Mouse (Mus musculus) forebrain, embryonic 12.5 days (tissue): ENCODE measurements around the gene Ubash3b. TPM values are rescaled to one million over a fixed set of nuclear protein-coding genes. Genes with fewer than 3 reads are reported as not detected.

Experiments used
- ATAC-seq: fragments of 200-750 bp; cut with Nextera tagmentation; 2 replicates; pipeline ENCODE4 v1.8.0; 2017; ENCODE audit warnings: moderate TSS enrichment; ENCODE audit not compliant: low FRiP score
- H3K27ac ChIP-seq: fragments of 300-500 bp; sonication (generic); 2 replicates; pipeline ENCODE4 v1.5.1; 2016; ENCODE audit warnings: mild to moderate bottlenecking
- H3K27me3 ChIP-seq: fragments of 300-500 bp; sonication (generic); 2 replicates; pipeline ENCODE4 v1.6.1; 2016; ENCODE audit warnings: mild to moderate bottlenecking
- H3K36me3 ChIP-seq: fragments of 300-500 bp; sonication (generic); replicated peaks from 2 replicates; pipeline ENCODE4 v1.6.1; 2016; ENCODE audit warnings: mild to moderate bottlenecking
- H3K4me1 ChIP-seq: fragments of 300-500 bp; sonication (generic); 2 replicates; pipeline ENCODE4 v1.6.1; 2016
- H3K4me2 ChIP-seq: fragments of 300-500 bp; sonication (generic); 2 replicates; pipeline ENCODE4 v1.6.1; 2016; ENCODE audit warnings: mild to moderate bottlenecking, moderate library complexity
- H3K4me3 ChIP-seq: fragments of 300-500 bp; sonication (generic); replicated peaks from 2 replicates; pipeline ENCODE4 v1.5.1; 2016; ENCODE audit warnings: mild to moderate bottlenecking
- H3K9ac ChIP-seq: fragments of 300-500 bp; sonication (generic); 2 replicates; pipeline ENCODE4 v1.6.1; 2016; ENCODE audit warnings: mild to moderate bottlenecking
- H3K9me3 ChIP-seq: fragments of 300-500 bp; sonication (generic); 2 replicates; pipeline ENCODE4 v1.6.1; 2016
- WGBS: fragments of 180-500 bp; shearing (Covaris S2); methylation state at CpG from one replicate; pipeline ENCODE4 v1.1.7; 2016; 5-methylcytosine and 5-hydroxymethylcytosine counted together
- polyA plus RNA-seq: library from polyadenylated mRNA; unstranded; fragments of >200 nt; fragmentation: Nextera tagmentation; extraction: Ambion mirVana; gene quantifications from 2 replicates; pipeline ENCODE4 v1.2.1, GENCODE M21; 2016

Ubash3b gene
- polyA plus RNA-seq, 1 experiment from 2014 or later, result 9.9 TPM

DNA sequence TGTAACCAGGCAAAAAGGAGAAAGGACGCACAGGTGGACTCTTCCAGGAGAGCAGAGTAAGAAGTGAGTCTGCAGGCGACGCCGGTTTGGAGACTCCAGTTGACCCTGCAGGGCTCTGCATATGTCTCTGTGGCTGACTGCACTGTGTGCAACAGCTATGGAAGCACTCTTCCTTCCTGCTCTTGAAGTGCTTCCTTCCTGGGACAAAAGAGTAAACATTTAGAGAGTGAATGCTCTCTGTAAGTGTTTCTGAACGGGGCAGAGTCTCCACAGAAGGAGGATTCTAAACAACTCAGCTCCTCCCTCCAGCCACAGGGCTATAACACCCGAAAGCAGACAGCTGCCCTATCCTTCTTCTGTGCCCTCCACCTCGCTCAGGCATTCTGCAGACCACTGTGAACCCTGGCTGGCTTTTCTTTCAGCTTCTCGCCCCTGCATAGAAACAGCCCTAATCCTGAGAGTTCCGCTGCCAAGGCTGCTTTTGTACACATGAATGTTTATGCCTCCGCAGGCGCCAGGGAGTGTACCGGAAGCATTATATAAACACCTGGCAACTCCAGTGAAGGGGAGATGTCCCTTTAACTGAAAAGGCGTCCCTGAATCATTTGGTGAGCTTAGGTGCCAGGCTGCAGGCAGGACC, 14.2 kb downstream of the Ubash3b start:
- Histone ChIP-seq H3K27me3 (no peaks in the 10 kb centered on the region), H3K4me2 (peak overlapping the region; percentile 9; the same call in 1 of the 2 replicates), H3K4me1 (peaks cover 23% of the 10 kb centered on the region), H3K36me3 (no peaks in the 10 kb centered on the region), H3K9ac (0 out of 2 replicates have a peak overlapping the region, but pooled peaks have one; percentile 17), H3K4me3 (no peak overlapping the region), H3K9me3 (no peaks in the 10 kb centered on the region), H3K27ac (peak overlapping the region; percentile 31; the same call in 1 of the 2 replicates)
- WGBS, result 32% methylated on average over 13 of the region's 13 CpGs
- ATAC-seq, result no peak

DNA sequence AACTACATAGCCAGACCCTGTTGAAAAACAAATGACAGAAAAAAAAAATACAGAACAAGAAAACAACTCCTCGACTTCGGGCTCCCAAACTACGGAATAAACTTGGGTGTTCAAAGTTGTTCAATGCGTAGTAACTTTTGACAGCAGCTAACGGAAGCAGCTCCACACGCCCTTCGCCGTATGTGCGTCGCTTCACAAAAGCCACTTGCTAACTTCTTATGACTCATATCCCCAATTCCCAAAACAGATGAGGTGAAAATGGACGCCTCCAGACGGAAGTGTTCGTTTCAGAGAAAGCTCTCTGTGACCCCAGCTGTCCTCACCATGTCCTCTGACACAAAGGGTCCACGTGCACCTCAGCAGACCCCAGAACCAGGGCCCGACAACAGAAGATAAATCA, 17.7 kb downstream of the Ubash3b start:
- H3K4me3 ChIP-seq, result no peak overlapping the region
- H3K9me3 ChIP-seq, result no peaks in the 10 kb centered on the region
- peaks cover 15% of the 10 kb centered on the region for H3K4me1 ChIP-seq
- no peak overlapping the region for H3K9ac ChIP-seq
- WGBS, result 91% methylated on average over 15 of the region's 15 CpGs
- H3K27ac ChIP-seq, result no peak overlapping the region
- H3K4me2 ChIP-seq, result no peak overlapping the region
- H3K36me3 ChIP-seq, result no peaks in the 10 kb centered on the region
- no peaks in the 10 kb centered on the region for H3K27me3 ChIP-seq
- no peak for ATAC-seq

DNA sequence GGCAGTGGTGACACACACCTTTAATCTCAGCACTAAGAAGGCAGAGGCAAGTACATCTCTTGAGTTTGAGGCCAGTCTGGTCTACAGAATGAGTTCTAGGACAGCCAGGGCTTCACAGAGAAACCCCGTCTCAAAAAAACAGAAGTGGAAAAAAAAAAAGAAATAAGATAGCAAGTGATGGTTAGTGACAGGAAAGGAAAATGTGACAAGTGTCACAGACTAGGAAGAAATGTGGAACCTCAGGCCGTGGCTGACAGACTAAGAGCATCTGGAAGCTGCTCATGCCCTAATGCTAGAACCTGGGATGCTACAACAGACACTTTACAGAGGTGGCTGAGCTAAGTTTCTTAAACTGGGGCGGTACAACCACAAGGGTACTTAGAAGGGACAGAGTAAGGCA, 18.4 kb downstream of the Ubash3b start:
- Histone ChIP-seq H3K4me3 (no peak overlapping the region), H3K9me3 (no peaks in the 10 kb centered on the region), H3K36me3 (no peaks in the 10 kb centered on the region), H3K4me2 (no peak overlapping the region), H3K4me1 (peaks cover 15% of the 10 kb centered on the region), H3K27ac (no peak overlapping the region), H3K9ac (no peak overlapping the region), H3K27me3 (no peaks in the 10 kb centered on the region)
- WGBS, result 85% methylated on average over 3 of the region's 3 CpGs
- no peak for ATAC-seq

DNA sequence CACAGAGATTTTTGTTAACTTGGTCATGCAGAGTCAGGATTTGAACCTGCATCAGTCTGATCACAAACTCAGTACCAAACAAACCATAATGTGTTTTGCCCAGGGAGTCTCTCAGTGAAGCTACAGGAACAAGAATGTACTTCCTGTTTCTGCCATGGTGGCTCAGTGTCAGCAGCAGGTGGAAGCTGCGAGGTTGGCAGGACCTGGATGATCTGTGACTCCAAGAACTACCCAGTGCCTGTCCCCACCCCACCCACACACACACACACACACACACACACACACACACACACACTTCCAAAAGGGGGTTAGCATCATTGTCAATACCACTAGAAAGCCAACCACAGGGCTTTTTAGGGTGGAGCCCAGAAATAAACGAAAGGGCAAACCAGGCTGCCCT, 20.5 kb downstream of the Ubash3b start:
- H3K9me3 ChIP-seq, result no peaks in the 10 kb centered on the region
- WGBS, result 76% methylated on average over 2 of the region's 2 CpGs
- ATAC-seq, result no peak
- no peaks in the 10 kb centered on the region for H3K36me3 ChIP-seq
- H3K4me1 ChIP-seq, result no peaks in the 10 kb centered on the region
- no peak overlapping the region for H3K4me2 ChIP-seq
- no peaks in the 10 kb centered on the region for H3K27me3 ChIP-seq
- no peak overlapping the region for H3K9ac ChIP-seq
- H3K27ac ChIP-seq, result no peak overlapping the region
- no peak overlapping the region for H3K4me3 ChIP-seq

DNA sequence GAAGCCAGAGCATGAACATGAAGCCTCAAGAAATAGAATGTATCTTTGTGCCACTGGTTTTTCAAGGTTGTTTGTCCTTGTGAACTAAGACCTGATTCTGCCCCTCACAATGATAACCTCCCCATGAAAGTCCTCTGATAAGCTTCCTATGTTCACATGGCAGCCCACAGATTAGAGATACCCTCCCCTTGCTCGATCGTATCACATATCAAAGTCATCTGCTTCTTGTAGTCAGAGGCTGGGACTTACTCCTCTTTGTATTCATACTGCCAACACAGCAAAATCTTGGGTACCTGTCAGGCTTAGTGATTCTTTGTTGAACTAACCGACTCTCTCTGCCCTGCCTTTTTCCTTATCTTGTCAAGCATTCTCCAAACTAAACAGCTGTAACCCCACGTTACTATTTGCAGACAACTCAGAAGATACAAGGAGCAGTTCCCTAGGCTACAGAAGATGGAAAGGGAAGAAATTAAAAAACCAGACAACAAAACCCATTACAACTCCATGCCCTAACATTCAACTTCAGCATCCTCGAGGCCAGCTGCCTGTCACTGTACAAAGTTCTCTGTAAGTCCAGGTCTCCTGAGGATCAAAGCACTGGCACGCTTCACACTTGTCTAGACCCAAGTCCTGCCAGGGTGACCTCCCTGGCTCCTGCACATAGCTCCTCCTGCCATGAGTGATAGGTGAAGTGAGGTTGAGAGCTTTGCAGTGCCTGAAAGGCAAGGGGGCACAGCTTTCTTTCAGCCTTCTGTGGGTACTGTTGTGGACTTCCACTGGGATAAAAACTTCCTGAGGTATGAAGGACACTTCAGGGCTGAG, 22.3 kb downstream of the Ubash3b start:
- H3K36me3 ChIP-seq, result no peaks in the 10 kb centered on the region
- no peak overlapping the region for H3K4me3 ChIP-seq
- H3K27me3 ChIP-seq, result no peaks in the 10 kb centered on the region
- 86% methylated on average over 6 of the region's 6 CpGs for WGBS
- no peak for ATAC-seq
- H3K9ac ChIP-seq, result no peak overlapping the region
- no peaks in the 10 kb centered on the region for H3K4me1 ChIP-seq
- H3K27ac ChIP-seq, result no peak overlapping the region
- H3K4me2 ChIP-seq, result no peak overlapping the region
- H3K9me3 ChIP-seq, result no peaks in the 10 kb centered on the region

DNA sequence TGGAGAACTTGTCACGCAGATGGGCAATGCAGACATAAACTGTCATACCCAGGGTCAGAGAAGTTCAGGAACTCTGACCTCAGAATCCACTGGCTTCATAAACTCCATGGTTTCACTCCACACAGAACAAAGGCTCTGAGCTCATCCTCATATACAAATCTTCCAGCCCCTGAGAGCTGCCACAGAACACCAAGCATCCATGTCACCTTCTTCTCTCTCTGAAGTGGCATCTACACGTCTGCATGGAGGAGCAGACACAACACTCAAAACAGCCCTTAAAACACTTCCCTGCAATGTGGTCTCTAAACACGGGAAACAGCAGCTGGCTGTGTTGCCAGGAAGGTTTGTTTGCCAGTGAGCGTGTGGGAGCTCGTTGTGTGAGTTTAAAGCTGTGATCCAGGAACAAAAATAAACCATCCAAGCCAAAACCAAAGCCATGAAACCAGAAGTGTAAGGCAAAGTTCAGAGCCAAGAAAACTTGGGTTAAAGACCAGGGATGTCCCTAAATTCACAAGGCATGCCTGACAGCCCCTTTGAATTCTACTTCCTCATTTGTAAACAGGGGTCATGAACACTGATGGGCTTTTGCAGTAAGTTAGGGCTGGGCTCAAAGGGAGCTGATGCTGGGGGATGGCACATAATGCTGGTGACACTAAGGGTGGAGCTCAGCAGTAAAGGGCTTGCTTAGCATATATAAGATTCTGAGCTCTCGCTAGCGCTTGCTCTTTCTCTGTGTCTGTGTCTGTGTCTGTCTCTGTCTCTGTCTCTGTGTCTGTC, 24.6 kb downstream of the Ubash3b start:
- H3K36me3 ChIP-seq, result no peaks in the 10 kb centered on the region
- no peak overlapping the region for H3K9ac ChIP-seq
- ATAC-seq, result no peak
- 88% methylated on average over 7 of the region's 7 CpGs for WGBS
- no peak overlapping the region for H3K4me3 ChIP-seq
- no peak overlapping the region for H3K4me2 ChIP-seq
- H3K9me3 ChIP-seq, result no peaks in the 10 kb centered on the region
- H3K4me1 ChIP-seq, result no peaks in the 10 kb centered on the region
- H3K27me3 ChIP-seq, result no peaks in the 10 kb centered on the region
- H3K27ac ChIP-seq, result no peak overlapping the region

DNA sequence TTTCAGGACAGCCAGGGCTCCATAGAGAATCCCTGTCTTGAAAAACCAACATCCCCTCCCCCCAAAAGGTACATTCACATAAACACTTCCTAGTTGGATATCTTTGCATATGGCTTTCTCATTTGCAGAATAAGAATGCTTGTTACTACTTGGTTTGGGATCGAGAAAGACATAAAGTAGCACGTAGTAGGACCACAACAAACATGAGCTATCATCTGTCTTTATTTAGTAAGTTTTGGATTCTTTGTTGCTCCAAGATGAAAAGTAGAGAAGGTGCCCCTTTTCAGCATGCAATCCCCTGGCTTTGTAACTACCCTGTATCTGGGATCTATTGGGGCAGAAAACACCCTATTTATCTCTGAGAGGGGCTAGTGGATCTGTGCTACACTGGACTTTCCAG, 25.2 kb downstream of the Ubash3b start:
- ATAC-seq, result no peak
- Histone ChIP-seq H3K4me2 (no peak overlapping the region), H3K36me3 (no peaks in the 10 kb centered on the region), H3K4me1 (no peaks in the 10 kb centered on the region), H3K4me3 (no peak overlapping the region), H3K9me3 (no peaks in the 10 kb centered on the region), H3K27ac (no peak overlapping the region), H3K27me3 (no peaks in the 10 kb centered on the region), H3K9ac (no peak overlapping the region)
- WGBS, result 93% methylated on average over 2 of the region's 2 CpGs

DNA sequence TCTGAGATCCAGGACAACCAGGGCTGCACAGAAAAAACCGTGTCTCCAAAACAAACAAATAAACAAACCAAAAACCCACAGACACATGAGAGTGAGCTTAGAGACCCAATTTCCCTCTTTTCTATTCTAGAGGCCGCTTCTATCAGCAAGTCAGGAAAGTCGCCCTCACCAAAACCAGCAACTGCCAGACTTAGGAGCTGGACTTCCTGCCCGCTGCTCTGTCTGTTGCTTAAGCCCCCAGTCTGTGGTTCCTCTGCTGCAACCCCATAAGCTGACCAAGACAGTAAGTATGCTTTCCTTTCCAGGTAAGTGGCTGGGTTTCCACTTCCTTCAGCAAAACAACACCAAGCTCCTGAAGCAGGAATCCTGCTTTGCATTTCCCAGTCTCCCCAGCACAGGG, 26.6 kb downstream of the Ubash3b start:
- Histone ChIP-seq H3K27ac (no peak overlapping the region), H3K4me1 (0 out of 2 replicates have a peak, but pooled peaks cover 3% of the 10 kb centered on the region), H3K36me3 (no peaks in the 10 kb centered on the region), H3K9me3 (no peaks in the 10 kb centered on the region), H3K27me3 (no peaks in the 10 kb centered on the region), H3K9ac (no peak overlapping the region), H3K4me3 (no peak overlapping the region), H3K4me2 (no peak overlapping the region)
- ATAC-seq, result no peak
- WGBS, result 87% methylated on average over 4 of the region's 4 CpGs

DNA sequence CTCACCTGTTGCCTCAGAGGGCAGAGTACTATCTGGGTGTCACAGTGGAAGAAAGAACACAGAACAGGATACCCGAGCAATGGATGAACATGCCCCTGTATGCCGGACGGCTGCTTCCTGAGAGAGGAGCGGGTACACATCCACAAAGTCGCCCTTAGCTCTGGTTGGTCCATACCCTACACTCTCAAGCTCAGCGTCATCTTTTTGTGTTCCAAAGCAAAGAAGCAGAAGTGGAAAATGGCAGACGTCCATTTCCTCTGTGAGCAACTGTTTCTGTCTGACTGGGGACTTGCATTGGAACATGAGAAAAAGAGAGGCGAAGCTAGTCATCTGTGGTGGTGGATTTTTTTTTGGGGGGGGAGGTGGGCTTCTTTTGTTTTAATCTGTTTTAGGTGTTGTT, 30.9 kb downstream of the Ubash3b start:
- 89% methylated on average over 8 of the region's 8 CpGs for WGBS
- Histone ChIP-seq H3K9me3 (no peaks in the 10 kb centered on the region), H3K36me3 (no peaks in the 10 kb centered on the region)

DNA sequence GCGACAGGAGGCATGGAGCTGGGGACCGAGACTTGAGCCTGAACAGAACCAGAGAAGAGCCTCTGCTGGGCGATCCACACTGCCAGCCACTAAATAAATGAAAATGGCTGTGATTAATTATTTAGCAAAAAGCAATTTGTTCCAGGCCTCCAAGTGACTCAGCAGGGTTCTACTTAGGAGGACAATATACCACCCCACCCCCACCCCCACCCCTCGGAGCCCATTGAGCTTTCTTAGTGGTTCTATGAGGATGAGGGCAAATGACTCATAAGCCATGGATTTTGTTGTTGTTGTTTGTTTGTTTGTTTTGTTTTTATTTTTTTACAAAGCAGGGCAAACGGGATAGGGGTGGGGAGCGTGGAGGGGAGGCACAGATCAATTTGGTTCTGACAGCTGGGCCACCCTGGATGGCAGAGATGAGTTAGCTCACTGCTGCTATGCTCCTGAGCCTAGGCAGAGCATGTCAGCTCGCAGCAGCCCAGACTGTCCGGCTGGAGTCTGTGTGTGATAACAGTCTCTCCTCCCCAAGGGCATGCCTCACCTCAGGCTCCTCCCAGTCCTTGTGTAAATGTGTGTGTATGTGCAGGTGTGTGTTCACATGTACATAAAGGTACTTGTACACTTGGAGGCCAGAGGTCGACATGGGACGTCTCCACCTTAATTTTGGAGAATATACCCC, 31.6 kb downstream of the Ubash3b start:
- Histone ChIP-seq H3K27me3 (no peaks in the 10 kb centered on the region), H3K27ac (no peak overlapping the region), H3K9ac (no peak overlapping the region), H3K4me2 (no peak overlapping the region), H3K4me1 (0 out of 2 replicates have a peak, but pooled peaks cover 7% of the 10 kb centered on the region), H3K4me3 (no peak overlapping the region), H3K9me3 (no peaks in the 10 kb centered on the region), H3K36me3 (no peaks in the 10 kb centered on the region)
- ATAC-seq, result no peak; the same call in 1 of the 2 replicates
- 68% methylated on average over 10 of the region's 10 CpGs for WGBS

More for the DNA sequence above, 30.9 kb downstream of the Ubash3b start:
- Histone ChIP-seq H3K27me3 (no peaks in the 10 kb centered on the region), H3K4me3 (no peak overlapping the region), H3K27ac (no peak overlapping the region), H3K9ac (no peak overlapping the region), H3K4me2 (no peak overlapping the region), H3K4me1 (0 out of 2 replicates have a peak, but pooled peaks cover 7% of the 10 kb centered on the region)
- no peak for ATAC-seq

DNA sequence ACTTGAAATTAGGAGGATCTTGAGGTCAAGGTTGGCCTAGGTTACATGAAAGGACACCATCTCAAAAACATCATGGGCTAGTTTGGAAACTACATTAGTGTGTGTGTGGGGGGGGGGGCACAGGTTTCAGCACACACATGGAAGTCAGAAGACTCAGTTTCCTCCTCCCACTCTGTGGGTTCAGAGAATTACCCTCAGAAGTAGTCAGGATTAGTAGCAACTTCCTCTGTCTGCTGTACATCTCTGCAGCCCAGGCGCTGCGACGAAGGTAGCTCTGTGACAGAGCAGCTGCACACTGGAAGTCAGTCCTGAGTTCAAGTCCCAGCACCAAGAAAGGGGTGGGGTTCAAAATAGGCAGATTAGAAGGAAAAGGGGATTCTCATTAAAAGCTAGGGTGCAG, 32.2 kb downstream of the Ubash3b start:
- Histone ChIP-seq H3K36me3 (no peaks in the 10 kb centered on the region), H3K9ac (no peak overlapping the region), H3K4me2 (no peak overlapping the region), H3K9me3 (no peaks in the 10 kb centered on the region), H3K27ac (no peak overlapping the region), H3K4me3 (no peak overlapping the region), H3K27me3 (no peaks in the 10 kb centered on the region), H3K4me1 (0 out of 2 replicates have a peak, but pooled peaks cover 7% of the 10 kb centered on the region)
- ATAC-seq, result no peak
- WGBS, result 94% methylated on average over 3 of the region's 3 CpGs

DNA sequence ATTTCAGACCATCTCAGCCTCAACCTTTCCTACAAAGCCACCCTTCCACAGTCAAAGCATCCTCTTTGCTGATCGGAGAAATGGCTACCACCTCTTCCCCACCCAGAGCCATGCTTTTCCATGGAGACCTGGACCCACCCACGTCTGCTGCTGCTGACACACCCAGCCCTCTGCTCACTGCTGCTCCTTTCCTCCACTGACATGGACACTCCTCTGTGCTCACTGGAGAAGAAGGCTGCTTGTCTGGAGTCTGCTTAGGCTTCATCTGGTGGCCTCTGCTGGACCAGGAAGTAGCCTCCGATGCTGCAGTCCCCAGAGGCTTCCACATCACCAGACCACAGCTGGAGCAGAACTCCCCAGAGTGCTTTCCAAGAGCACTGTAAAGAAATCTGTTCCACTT, 34.8 kb downstream of the Ubash3b start:
- Histone ChIP-seq H3K9ac (no peak overlapping the region), H3K27me3 (no peaks in the 10 kb centered on the region), H3K9me3 (no peaks in the 10 kb centered on the region), H3K4me2 (no peak overlapping the region), H3K36me3 (no peaks in the 10 kb centered on the region), H3K27ac (no peak overlapping the region), H3K4me3 (no peak overlapping the region), H3K4me1 (0 out of 2 replicates have a peak, but pooled peaks cover 7% of the 10 kb centered on the region)
- no peak for ATAC-seq
- WGBS, result 82% methylated on average over 3 of the region's 3 CpGs
